Mouse (Mus musculus): ENCODE measurements around the gene Dmrta2. TPM values are rescaled to one million over a fixed set of nuclear protein-coding genes. Genes with fewer than 3 reads are reported as not detected.

Gene Dmrta2
- total RNA-seq, 1 experiment from 2014 or later, result 0.30 TPM

- no peak for ATAC-seq (replicated peaks in 1 of 2; ENCODE audit: insufficient read depth in 1 of 2, low FRiP score in 2 of 2, low TSS enrichment in 1 of 2, low read depth in 1 of 2, poor library complexity in 2 of 2, severe bottlenecking in 2 of 2)
Observed at GRCm38 (mm10) chr4:109976273-109977147, 1.3 kb upstream of the Dmrta2 start.

DNA sequence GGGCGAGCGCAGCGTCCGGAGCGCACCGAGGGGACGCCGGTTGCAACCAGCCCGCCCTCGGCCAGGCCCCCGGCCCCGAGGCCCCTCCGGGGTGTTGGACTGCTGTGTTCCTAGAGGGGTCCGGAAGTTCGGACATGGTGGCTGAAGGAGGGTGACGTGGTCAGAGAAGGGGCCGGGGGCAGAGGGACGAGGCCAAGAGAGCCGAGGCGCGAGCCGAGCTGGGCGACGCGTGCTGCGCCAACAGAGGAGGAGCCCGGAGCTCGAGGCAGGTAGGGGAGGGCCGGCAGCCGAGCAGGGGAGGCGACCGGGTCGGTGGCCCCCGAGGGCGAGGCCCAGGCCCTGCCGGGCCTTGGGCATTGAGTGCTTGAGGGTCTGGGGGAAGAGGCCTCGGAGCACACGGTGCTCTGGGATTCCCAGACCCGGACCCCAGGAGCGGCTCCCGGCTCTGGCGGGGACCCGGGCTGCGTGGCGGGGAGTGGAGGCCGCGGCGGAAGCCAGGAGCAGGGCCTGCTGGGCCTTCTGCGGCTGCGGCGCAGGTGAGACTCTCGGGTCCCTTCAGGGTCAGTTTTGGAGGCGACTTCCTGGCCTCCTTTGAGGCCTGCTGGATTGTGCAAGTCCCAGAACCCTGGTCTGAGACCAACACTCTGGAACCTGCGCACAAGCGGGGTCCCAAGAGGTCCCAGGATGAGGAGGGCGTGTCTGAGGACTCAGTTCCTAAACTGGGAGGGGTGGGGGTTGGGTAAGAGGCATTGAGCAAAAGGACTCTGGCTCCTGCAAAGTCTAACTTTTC, 410 bp downstream of the Dmrta2 start:
- no peak for ATAC-seq (replicated peaks in 1 of 2; ENCODE audit: insufficient read depth in 1 of 2, low FRiP score in 2 of 2, low TSS enrichment in 1 of 2, low read depth in 1 of 2, poor library complexity in 2 of 2, severe bottlenecking in 2 of 2)

GRCm38 (mm10) chr4:109978858-109979340, 1.0 kb downstream of the Dmrta2 start:
- ATAC-seq (replicated peaks in 1 of 2; ENCODE audit: insufficient read depth in 1 of 2, low FRiP score in 2 of 2, low TSS enrichment in 1 of 2, low read depth in 1 of 2, poor library complexity in 2 of 2, severe bottlenecking in 2 of 2), result no peak

- ATAC-seq (replicated peaks in 1 of 2; ENCODE audit: insufficient read depth in 1 of 2, low FRiP score in 2 of 2, low TSS enrichment in 1 of 2, low read depth in 1 of 2, poor library complexity in 2 of 2, severe bottlenecking in 2 of 2), result no peak
Observed at GRCm38 (mm10) chr4:109979461-109980320, 1.8 kb downstream of the Dmrta2 start.

- no peak for ATAC-seq (replicated peaks in 1 of 2; ENCODE audit: insufficient read depth in 1 of 2, low FRiP score in 2 of 2, low TSS enrichment in 1 of 2, low read depth in 1 of 2, poor library complexity in 2 of 2, severe bottlenecking in 2 of 2)
Observed at GRCm38 (mm10) chr4:109980321-109981082, 2.6 kb downstream of the Dmrta2 start.

- ATAC-seq (replicated peaks in 1 of 2; ENCODE audit: insufficient read depth in 1 of 2, low FRiP score in 2 of 2, low TSS enrichment in 1 of 2, low read depth in 1 of 2, poor library complexity in 2 of 2, severe bottlenecking in 2 of 2), result no peak
Observed at GRCm38 (mm10) chr4:109981083-109981870, 3.4 kb downstream of the Dmrta2 start.

GRCm38 (mm10) chr4:109981871-109982680, 4.2 kb downstream of the Dmrta2 start:
- ATAC-seq (replicated peaks in 1 of 2; ENCODE audit: insufficient read depth in 1 of 2, low FRiP score in 2 of 2, low TSS enrichment in 1 of 2, low read depth in 1 of 2, poor library complexity in 2 of 2, severe bottlenecking in 2 of 2), result no peak

GRCm38 (mm10) chr4:109982681-109983265, 4.9 kb downstream of the Dmrta2 start:
- ATAC-seq (replicated peaks in 1 of 2; ENCODE audit: insufficient read depth in 1 of 2, low FRiP score in 2 of 2, low TSS enrichment in 1 of 2, low read depth in 1 of 2, poor library complexity in 2 of 2, severe bottlenecking in 2 of 2), result no peak

DNA sequence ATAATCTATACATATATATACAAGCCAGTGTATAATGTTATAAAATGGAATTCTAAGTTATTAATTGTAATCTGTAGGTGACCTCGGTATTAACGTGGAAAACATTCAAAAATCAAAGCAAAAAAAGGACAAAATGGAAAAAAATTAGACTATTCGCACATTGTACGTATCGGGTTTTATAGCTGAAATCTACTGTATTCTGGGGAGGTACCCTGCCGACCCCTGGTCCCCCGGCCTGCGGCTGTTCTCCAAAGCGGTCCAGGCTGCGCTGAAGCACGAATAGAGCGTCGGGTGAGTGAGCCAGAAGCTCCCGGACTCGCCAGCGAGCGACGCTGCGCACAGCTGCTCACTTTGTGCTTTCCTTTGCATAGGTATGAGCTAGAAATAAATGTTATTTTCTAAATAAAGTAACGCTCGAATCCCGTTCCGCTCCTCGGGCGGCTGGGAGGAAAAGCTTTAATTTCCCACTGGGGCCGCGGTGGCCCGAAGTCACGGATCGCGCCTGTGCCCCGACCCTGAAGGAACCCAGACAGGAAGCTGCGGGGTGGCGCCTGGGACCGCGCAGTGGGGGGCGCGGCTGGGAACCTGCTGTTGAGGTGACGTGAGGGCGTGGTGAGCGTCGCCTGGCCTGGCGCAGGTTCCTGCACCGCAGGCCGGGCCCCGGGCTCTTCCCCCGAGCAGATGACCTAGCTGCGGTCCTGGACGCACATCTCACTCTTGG, 5.6 kb downstream of the Dmrta2 start:
- peak; percentile 19 to 36; a peak in 1 of 4 replicates for ATAC-seq (replicated peaks in 1 of 2; ENCODE audit: insufficient read depth in 1 of 2, low FRiP score in 2 of 2, low TSS enrichment in 1 of 2, low read depth in 1 of 2, poor library complexity in 2 of 2, severe bottlenecking in 2 of 2)

DNA sequence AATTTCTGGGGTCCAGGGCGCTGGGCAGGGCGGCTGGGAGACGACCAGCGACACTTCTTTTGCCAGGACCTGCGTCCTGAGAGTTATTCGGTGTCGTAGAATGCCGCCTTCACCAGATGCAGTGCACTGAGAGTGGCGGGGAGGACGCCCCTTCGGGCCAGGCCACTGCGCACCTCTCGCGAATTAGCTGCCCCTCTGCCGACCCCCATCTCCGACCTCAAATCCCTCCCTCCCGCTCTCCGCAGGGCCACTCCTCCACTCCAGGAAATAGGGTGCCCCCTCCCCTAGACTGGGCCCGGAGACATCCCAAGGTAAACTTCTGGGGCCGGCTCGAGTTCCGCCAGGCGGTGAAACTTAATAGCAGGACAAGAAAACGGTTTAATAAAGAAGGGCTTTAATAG, 6.2 kb downstream of the Dmrta2 start:
- ATAC-seq (replicated peaks in 1 of 2; ENCODE audit: insufficient read depth in 1 of 2, low FRiP score in 2 of 2, low TSS enrichment in 1 of 2, low read depth in 1 of 2, poor library complexity in 2 of 2, severe bottlenecking in 2 of 2), result no peak

DNA sequence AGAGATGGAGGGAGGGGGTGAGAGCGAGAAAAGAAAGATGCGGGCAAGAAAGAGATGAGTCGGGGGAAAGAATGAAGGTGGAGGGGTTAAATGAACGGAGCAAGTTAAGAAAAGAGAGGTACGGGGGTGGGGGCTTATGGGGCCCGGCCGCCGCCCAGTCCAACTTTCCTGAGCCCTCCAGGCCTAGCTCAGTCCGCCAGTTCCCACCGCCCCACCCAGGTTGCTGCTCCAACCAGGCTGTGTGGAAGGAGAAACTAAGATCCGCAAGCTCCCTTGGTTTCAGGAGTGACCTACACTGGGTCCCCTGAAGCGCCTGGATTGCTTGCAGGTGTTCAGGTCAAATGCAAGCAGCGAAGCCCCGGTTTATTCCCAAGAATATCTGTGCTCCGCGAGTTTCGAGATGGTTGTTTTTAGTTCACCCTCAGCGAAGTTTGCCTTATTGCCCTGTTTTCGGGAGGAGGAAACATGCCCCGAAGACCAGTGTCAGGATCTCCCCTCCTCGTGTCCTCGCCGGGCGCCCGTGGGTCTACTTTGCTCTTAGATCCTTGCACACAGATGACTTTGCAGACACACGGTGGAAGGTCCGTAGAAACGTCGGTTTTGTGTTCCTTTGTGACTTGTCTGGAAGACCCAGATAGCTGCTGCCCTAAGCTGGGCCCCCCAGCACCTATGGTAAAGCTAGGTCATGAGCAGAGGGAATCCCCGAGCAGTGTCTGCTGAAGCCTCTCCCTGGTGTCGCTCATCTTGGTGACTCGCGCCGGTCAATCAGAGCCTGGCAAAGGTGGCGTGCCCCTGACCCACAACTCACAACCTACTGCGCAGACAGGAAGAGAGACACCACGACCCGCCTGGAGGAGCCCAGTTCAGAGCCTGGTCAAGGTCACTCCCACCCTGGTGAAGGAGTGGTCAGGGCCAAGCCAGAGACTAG, 6.9 kb downstream of the Dmrta2 start:
- ATAC-seq (replicated peaks in 1 of 2; ENCODE audit: insufficient read depth in 1 of 2, low FRiP score in 2 of 2, low TSS enrichment in 1 of 2, low read depth in 1 of 2, poor library complexity in 2 of 2, severe bottlenecking in 2 of 2), result no peak

GRCm38 (mm10) chr4:109985424-109986172, 7.7 kb downstream of the Dmrta2 start:
- ATAC-seq (replicated peaks in 1 of 2; ENCODE audit: insufficient read depth in 1 of 2, low FRiP score in 2 of 2, low TSS enrichment in 1 of 2, low read depth in 1 of 2, poor library complexity in 2 of 2, severe bottlenecking in 2 of 2), result no peak

- ATAC-seq (replicated peaks in 1 of 2; ENCODE audit: insufficient read depth in 1 of 2, low FRiP score in 2 of 2, low TSS enrichment in 1 of 2, low read depth in 1 of 2, poor library complexity in 2 of 2, severe bottlenecking in 2 of 2), result no peak
Observed at GRCm38 (mm10) chr4:109986301-109986700, 8.4 kb downstream of the Dmrta2 start.

All from hematopoietic stem cell, adult 5-6 weeks (primary cell).